Mouse (Mus musculus): Measurements from ENCODE around the gene Nutf2. TPM values are rescaled to one million over a fixed set of nuclear protein-coding genes. Genes with fewer than 3 reads are reported as not detected.
A peak's percentile ranks its signal among the peaks of the same experiment; 100 is the strongest.

Gene Nutf2
- polyA plus RNA-seq, 1 experiment, result 9.1 TPM

- Histone ChIP-seq H3K36me3 (ENCODE audit: control insufficient read depth) (peaks cover 40% of the 10 kb centered on the region), H3K9me3 (ENCODE audit: control insufficient read depth, low read length) (no peaks in the 10 kb centered on the region), H3K4me3 (replicated peaks) (peak overlapping the region; percentile 70), H3K27me3 (ENCODE audit: control insufficient read depth) (no peaks in the 10 kb centered on the region), H3K4me1 (ENCODE audit: control insufficient read depth) (peaks cover 56% of the 10 kb centered on the region)
- TF ChIP-seq TAL1 (IDR thresholded peaks at IDR 0.05; ENCODE audit: low read length), result no peak
- no peak for TF ChIP-seq GATA1 (IDR thresholded peaks at IDR 0.05; ENCODE audit: low read length)
Measured at GRCm38 (mm10) chr8:105852146-105852729, 8.1 kb upstream of the Nutf2 start.

GRCm38 (mm10) chr8:105853178-105853577 is 7.2 kb upstream of the Nutf2 start, which contains the start of gene Cenpt:
TSS of gene Cenpt (minus strand) at chr8:105853278.
- Histone ChIP-seq H3K9me3 (ENCODE audit: control insufficient read depth, low read length) (no peaks in the 10 kb centered on the region), H3K4me1 (ENCODE audit: control insufficient read depth) (peaks cover 63% of the 10 kb centered on the region), H3K4me3 (replicated peaks) (peak within 1 kb of the TSS; percentile 70), H3K36me3 (ENCODE audit: control insufficient read depth) (peaks cover 39% of the 10 kb centered on the region), H3K27me3 (ENCODE audit: control insufficient read depth) (no peaks in the 10 kb centered on the region)
- TF ChIP-seq GATA1 (IDR thresholded peaks at IDR 0.05; ENCODE audit: low read length), result no peak
- no peak for TF ChIP-seq TAL1 (IDR thresholded peaks at IDR 0.05; ENCODE audit: low read length)

- no peaks in the 10 kb centered on the region for H3K27me3 ChIP-seq (ENCODE audit: control insufficient read depth)
- no peak for TF ChIP-seq GATA1 (IDR thresholded peaks at IDR 0.05; ENCODE audit: low read length)
- no peak for TF ChIP-seq TAL1 (IDR thresholded peaks at IDR 0.05; ENCODE audit: low read length)
- peaks cover 36% of the 10 kb centered on the region for H3K36me3 ChIP-seq (ENCODE audit: control insufficient read depth)
- peak overlapping the region; percentile 90 for H3K4me3 ChIP-seq (replicated peaks)
- H3K9me3 ChIP-seq (ENCODE audit: control insufficient read depth, low read length), result no peaks in the 10 kb centered on the region
- peaks cover 66% of the 10 kb centered on the region for H3K4me1 ChIP-seq (ENCODE audit: control insufficient read depth)
Measured at GRCm38 (mm10) chr8:105854303-105854702, 6.1 kb upstream of the Nutf2 start.

GRCm38 (mm10) chr8:105854715-105855216 is 5.6 kb upstream of the Nutf2 start, which contains the start of gene Thap11:
TSS of gene Thap11 (plus strand) at chr8:105855132.
- Histone ChIP-seq H3K27me3 (ENCODE audit: control insufficient read depth) (no peaks in the 10 kb centered on the region), H3K36me3 (ENCODE audit: control insufficient read depth) (peaks cover 32% of the 10 kb centered on the region), H3K9me3 (ENCODE audit: control insufficient read depth, low read length) (no peaks in the 10 kb centered on the region), H3K4me1 (ENCODE audit: control insufficient read depth) (peaks cover 66% of the 10 kb centered on the region), H3K4me3 (replicated peaks) (peak within 1 kb of the TSS; percentile 90)
- TF ChIP-seq GATA1 (IDR thresholded peaks at IDR 0.05; ENCODE audit: low read length) (no peak), TAL1 (IDR thresholded peaks at IDR 0.05; ENCODE audit: low read length) (no peak)

- H3K4me1 ChIP-seq (ENCODE audit: control insufficient read depth), result peaks cover 65% of the 10 kb centered on the region
- H3K36me3 ChIP-seq (ENCODE audit: control insufficient read depth), result peaks cover 25% of the 10 kb centered on the region
- H3K9me3 ChIP-seq (ENCODE audit: control insufficient read depth, low read length), result no peaks in the 10 kb centered on the region
- no peaks in the 10 kb centered on the region for H3K27me3 ChIP-seq (ENCODE audit: control insufficient read depth)
- H3K4me3 ChIP-seq (replicated peaks), result peak overlapping the region; percentile 90
- TF ChIP-seq TAL1 (IDR thresholded peaks at IDR 0.05; ENCODE audit: low read length) (no peak), GATA1 (IDR thresholded peaks at IDR 0.05; ENCODE audit: low read length) (no peak)
Measured at GRCm38 (mm10) chr8:105855248-105856167, 4.9 kb upstream of the Nutf2 start.

- H3K27me3 ChIP-seq (ENCODE audit: control insufficient read depth), result no peaks in the 10 kb centered on the region
- H3K4me1 ChIP-seq (ENCODE audit: control insufficient read depth), result peaks cover 68% of the 10 kb centered on the region
- no peaks in the 10 kb centered on the region for H3K9me3 ChIP-seq (ENCODE audit: control insufficient read depth, low read length)
- peak overlapping the region; percentile 90 for H3K4me3 ChIP-seq (replicated peaks)
- H3K36me3 ChIP-seq (ENCODE audit: control insufficient read depth), result peaks cover 23% of the 10 kb centered on the region
- TF ChIP-seq TAL1 (IDR thresholded peaks at IDR 0.05; ENCODE audit: low read length) (no peak), GATA1 (IDR thresholded peaks at IDR 0.05; ENCODE audit: low read length) (no peak)
Measured at GRCm38 (mm10) chr8:105856168-105856835, 4.1 kb upstream of the Nutf2 start.

- peaks cover 80% of the 10 kb centered on the region for H3K4me1 ChIP-seq (ENCODE audit: control insufficient read depth)
- H3K4me3 ChIP-seq (replicated peaks), result peak overlapping the region; percentile 13
- TF ChIP-seq GATA1 (IDR thresholded peaks at IDR 0.05; ENCODE audit: low read length) (no peak), TAL1 (IDR thresholded peaks at IDR 0.05; ENCODE audit: low read length) (no peak)
- H3K27me3 ChIP-seq (ENCODE audit: control insufficient read depth), result no peaks in the 10 kb centered on the region
- H3K36me3 ChIP-seq (ENCODE audit: control insufficient read depth), result peaks cover 34% of the 10 kb centered on the region
- H3K9me3 ChIP-seq (ENCODE audit: control insufficient read depth, low read length), result no peaks in the 10 kb centered on the region
Measured at GRCm38 (mm10) chr8:105858495-105858894, 1.9 kb upstream of the Nutf2 start.

- H3K9me3 ChIP-seq (ENCODE audit: control insufficient read depth, low read length), result no peaks in the 10 kb centered on the region
- peaks cover 43% of the 10 kb centered on the region for H3K36me3 ChIP-seq (ENCODE audit: control insufficient read depth)
- peaks cover 87% of the 10 kb centered on the region for H3K4me1 ChIP-seq (ENCODE audit: control insufficient read depth)
- peak; percentile 66 for TF ChIP-seq TAL1 (IDR thresholded peaks at IDR 0.05; ENCODE audit: low read length)
- TF ChIP-seq GATA1 (IDR thresholded peaks at IDR 0.05; ENCODE audit: low read length), result peak; percentile 43; the same call in 1 of the 2 replicates
- H3K4me3 ChIP-seq (replicated peaks), result peak overlapping the region; percentile 78
- no peaks in the 10 kb centered on the region for H3K27me3 ChIP-seq (ENCODE audit: control insufficient read depth)
Measured at GRCm38 (mm10) chr8:105859314-105859713, 1.1 kb upstream of the Nutf2 start.

Measured in erythroblast, embryonic 14.5 days (primary cell).